Mouse (Mus musculus): ENCODE measurements around the gene BC052040. TPM values are rescaled to one million over a fixed set of nuclear protein-coding genes. Genes with fewer than 3 reads are reported as not detected.

BC052040 gene
- polyA plus RNA-seq, 1 experiment: 37.9 TPM

GRCm38 (mm10) chr2:115579171-115579900, 2.2 kb upstream of the BC052040 start:
- H3K27ac ChIP-seq (ENCODE audit: insufficient read depth, low read length): peak overlapping the region; percentile 9; the same call in 1 of the 2 replicates
- peak overlapping the region; percentile 17; the same call in 1 of the 2 replicates for H3K4me3 ChIP-seq (ENCODE audit: low read depth, low read length)
- no peaks in the 10 kb centered on the region for H3K27me3 ChIP-seq (ENCODE audit: control insufficient read depth, insufficient read depth, low read length, poor library complexity, severe bottlenecking)
- H3K9me3 ChIP-seq (replicated peaks; ENCODE audit: control insufficient read depth, insufficient read depth, low read length, poor library complexity, severe bottlenecking): no peaks in the 10 kb centered on the region
- peak overlapping the region; percentile 29; the same call in 1 of the 2 replicates for H3K9ac ChIP-seq (ENCODE audit: low read depth, poor library complexity, severe bottlenecking)
- TF ChIP-seq POLR2A (IDR thresholded peaks at IDR 0.05; ENCODE audit: insufficient read depth, low read length) (no peak), EP300 (IDR thresholded peaks at IDR 0.05; ENCODE audit: insufficient read depth, low read depth, low read length) (peak; percentile 63; the same call in 1 of the 2 replicates)
- H3K36me3 ChIP-seq (ENCODE audit: control insufficient read depth, insufficient read depth, low read length, poor library complexity, severe bottlenecking): no peaks in the 10 kb centered on the region
- H3K4me1 ChIP-seq (ENCODE audit: control insufficient read depth, insufficient read depth, low read length): peaks cover 2% of the 10 kb centered on the region

GRCm38 (mm10) chr2:115579976-115580375, 1.5 kb upstream of the BC052040 start:
- Histone ChIP-seq H3K9ac (ENCODE audit: low read depth, poor library complexity, severe bottlenecking) (no peak overlapping the region), H3K36me3 (ENCODE audit: control insufficient read depth, insufficient read depth, low read length, poor library complexity, severe bottlenecking) (no peaks in the 10 kb centered on the region), H3K27ac (ENCODE audit: insufficient read depth, low read length) (no peak overlapping the region), H3K9me3 (replicated peaks; ENCODE audit: control insufficient read depth, insufficient read depth, low read length, poor library complexity, severe bottlenecking) (no peaks in the 10 kb centered on the region), H3K4me1 (ENCODE audit: control insufficient read depth, insufficient read depth, low read length) (peaks cover 2% of the 10 kb centered on the region), H3K27me3 (ENCODE audit: control insufficient read depth, insufficient read depth, low read length, poor library complexity, severe bottlenecking) (no peaks in the 10 kb centered on the region), H3K4me3 (ENCODE audit: low read depth, low read length) (no peak overlapping the region)
- no peak for TF ChIP-seq POLR2A (IDR thresholded peaks at IDR 0.05; ENCODE audit: insufficient read depth, low read length)
- no peak for TF ChIP-seq EP300 (IDR thresholded peaks at IDR 0.05; ENCODE audit: insufficient read depth, low read depth, low read length)
- no peak for TF ChIP-seq CTCF (IDR thresholded peaks at IDR 0.05; ENCODE audit: low read depth, low read length)

GRCm38 (mm10) chr2:115581989-115582608, 583 bp downstream of the BC052040 start:
- Histone ChIP-seq H3K4me1 (ENCODE audit: control insufficient read depth, insufficient read depth, low read length) (peaks cover 4% of the 10 kb centered on the region), H3K27ac (ENCODE audit: insufficient read depth, low read length) (0 out of 2 replicates have a peak overlapping the region, but pooled peaks have one; percentile 29)
- TF ChIP-seq CTCF (IDR thresholded peaks at IDR 0.05; ENCODE audit: low read depth, low read length): no peak
- TF ChIP-seq EP300 (IDR thresholded peaks at IDR 0.05; ENCODE audit: insufficient read depth, low read depth, low read length): no peak
- no peak for TF ChIP-seq POLR2A (IDR thresholded peaks at IDR 0.05; ENCODE audit: insufficient read depth, low read length)

GRCm38 (mm10) chr2:115583776-115584175, 2.3 kb downstream of the BC052040 start:
- Histone ChIP-seq H3K9ac (ENCODE audit: low read depth, poor library complexity, severe bottlenecking) (no peak overlapping the region), H3K9me3 (replicated peaks; ENCODE audit: control insufficient read depth, insufficient read depth, low read length, poor library complexity, severe bottlenecking) (no peaks in the 10 kb centered on the region), H3K36me3 (ENCODE audit: control insufficient read depth, insufficient read depth, low read length, poor library complexity, severe bottlenecking) (no peaks in the 10 kb centered on the region), H3K4me1 (ENCODE audit: control insufficient read depth, insufficient read depth, low read length) (peaks cover 4% of the 10 kb centered on the region), H3K27me3 (ENCODE audit: control insufficient read depth, insufficient read depth, low read length, poor library complexity, severe bottlenecking) (no peaks in the 10 kb centered on the region), H3K4me3 (ENCODE audit: low read depth, low read length) (no peak overlapping the region), H3K27ac (ENCODE audit: insufficient read depth, low read length) (no peak overlapping the region)
- TF ChIP-seq POLR2A (IDR thresholded peaks at IDR 0.05; ENCODE audit: insufficient read depth, low read length) (no peak), CTCF (IDR thresholded peaks at IDR 0.05; ENCODE audit: low read depth, low read length) (no peak), EP300 (IDR thresholded peaks at IDR 0.05; ENCODE audit: insufficient read depth, low read depth, low read length) (no peak)

More at GRCm38 (mm10) chr2:115581989-115582608, 583 bp downstream of the BC052040 start:
- H3K9me3 ChIP-seq (replicated peaks; ENCODE audit: control insufficient read depth, insufficient read depth, low read length, poor library complexity, severe bottlenecking): no peaks in the 10 kb centered on the region
- peak overlapping the region; percentile 89 for H3K4me3 ChIP-seq (ENCODE audit: low read depth, low read length)
- no peaks in the 10 kb centered on the region for H3K36me3 ChIP-seq (ENCODE audit: control insufficient read depth, insufficient read depth, low read length, poor library complexity, severe bottlenecking)
- H3K27me3 ChIP-seq (ENCODE audit: control insufficient read depth, insufficient read depth, low read length, poor library complexity, severe bottlenecking): no peaks in the 10 kb centered on the region
- peak overlapping the region; percentile 49 for H3K9ac ChIP-seq (ENCODE audit: low read depth, poor library complexity, severe bottlenecking)

- H3K27me3 ChIP-seq (ENCODE audit: control insufficient read depth, insufficient read depth, low read length, poor library complexity, severe bottlenecking): no peaks in the 10 kb centered on the region
- no peaks in the 10 kb centered on the region for H3K36me3 ChIP-seq (ENCODE audit: control insufficient read depth, insufficient read depth, low read length, poor library complexity, severe bottlenecking)
These were observed 9.1 kb downstream of the BC052040 start for GRCm38 (mm10) chr2:115590602-115591001.

GRCm38 (mm10) chr2:115592651-115593119, 11.2 kb downstream of the BC052040 start:
- Histone ChIP-seq H3K36me3 (ENCODE audit: control insufficient read depth, insufficient read depth, low read length, poor library complexity, severe bottlenecking) (no peaks in the 10 kb centered on the region), H3K27me3 (ENCODE audit: control insufficient read depth, insufficient read depth, low read length, poor library complexity, severe bottlenecking) (no peaks in the 10 kb centered on the region), H3K9ac (ENCODE audit: low read depth, poor library complexity, severe bottlenecking) (no peak overlapping the region), H3K4me3 (ENCODE audit: low read depth, low read length) (no peak overlapping the region), H3K4me1 (ENCODE audit: control insufficient read depth, insufficient read depth, low read length) (no peaks in the 10 kb centered on the region), H3K9me3 (replicated peaks; ENCODE audit: control insufficient read depth, insufficient read depth, low read length, poor library complexity, severe bottlenecking) (no peaks in the 10 kb centered on the region), H3K27ac (ENCODE audit: insufficient read depth, low read length) (no peak overlapping the region)
- TF ChIP-seq CTCF (IDR thresholded peaks at IDR 0.05; ENCODE audit: low read depth, low read length): no peak
- no peak for TF ChIP-seq POLR2A (IDR thresholded peaks at IDR 0.05; ENCODE audit: insufficient read depth, low read length)
- no peak for TF ChIP-seq EP300 (IDR thresholded peaks at IDR 0.05; ENCODE audit: insufficient read depth, low read depth, low read length)

More at GRCm38 (mm10) chr2:115590602-115591001, 9.1 kb downstream of the BC052040 start:
- H3K27ac ChIP-seq (ENCODE audit: insufficient read depth, low read length): no peak overlapping the region
- no peak overlapping the region for H3K4me3 ChIP-seq (ENCODE audit: low read depth, low read length)
- no peaks in the 10 kb centered on the region for H3K9me3 ChIP-seq (replicated peaks; ENCODE audit: control insufficient read depth, insufficient read depth, low read length, poor library complexity, severe bottlenecking)
- TF ChIP-seq POLR2A (IDR thresholded peaks at IDR 0.05; ENCODE audit: insufficient read depth, low read length): no peak
- H3K4me1 ChIP-seq (ENCODE audit: control insufficient read depth, insufficient read depth, low read length): peaks cover 2% of the 10 kb centered on the region
- H3K9ac ChIP-seq (ENCODE audit: low read depth, poor library complexity, severe bottlenecking): no peak overlapping the region

Measured in ES-Bruce4 (cell line).